Mouse (Mus musculus): Measurements from ENCODE around the gene Gm2056. TPM values are rescaled to one million over a fixed set of nuclear protein-coding genes. Genes with fewer than 3 reads are reported as not detected.
"Not testable (repeated sequence)": the region's sequence is repeated elsewhere in the genome, so short reads cannot be mapped to it uniquely, and the experiment has no call there.

The Gm2056 gene
- not detected in 2 replicates for polyA plus RNA-seq (2015; fragmentation: Nextera tagmentation; extraction: Ambion mirVana)

GRCm38 (mm10) chr12:88026704-88027103, at the start of gene Gm2056:
TSS of gene Gm2056 (plus strand) at chr12:88027004.
- ATAC-seq (ENCODE audit: low FRiP score, low read depth) = not testable (repeated sequence)
- WGBS = 95% methylated on average over 1 of the region's 1 CpGs

GRCm38 (mm10) chr12:87984000-87984399, 42.8 kb upstream of the Gm2056 start:
- not testable (repeated sequence) for ATAC-seq (ENCODE audit: low FRiP score, low read depth); H3K9ac ChIP-seq; H3K36me3 ChIP-seq; H3K9me3 ChIP-seq; H3K27ac ChIP-seq (replicated peaks); H3K27me3 ChIP-seq; H3K4me1 ChIP-seq (replicated peaks); H3K4me2 ChIP-seq; H3K4me3 ChIP-seq

More at GRCm38 (mm10) chr12:88026704-88027103, at the start of gene Gm2056:
- not testable (repeated sequence) for H3K27me3 ChIP-seq; H3K4me3 ChIP-seq; H3K9ac ChIP-seq; H3K4me2 ChIP-seq; H3K9me3 ChIP-seq; H3K36me3 ChIP-seq; H3K27ac ChIP-seq (replicated peaks); H3K4me1 ChIP-seq (replicated peaks)

GRCm38 (mm10) chr12:88004118-88004517, 22.7 kb upstream of the Gm2056 start:
- 82% methylated on average over 3 of the region's 3 CpGs for WGBS
- not testable (repeated sequence) for H3K4me3 ChIP-seq; ATAC-seq (ENCODE audit: low FRiP score, low read depth); H3K27ac ChIP-seq (replicated peaks); H3K4me1 ChIP-seq (replicated peaks); H3K4me2 ChIP-seq; H3K27me3 ChIP-seq; H3K36me3 ChIP-seq; H3K9ac ChIP-seq; H3K9me3 ChIP-seq

DNA sequence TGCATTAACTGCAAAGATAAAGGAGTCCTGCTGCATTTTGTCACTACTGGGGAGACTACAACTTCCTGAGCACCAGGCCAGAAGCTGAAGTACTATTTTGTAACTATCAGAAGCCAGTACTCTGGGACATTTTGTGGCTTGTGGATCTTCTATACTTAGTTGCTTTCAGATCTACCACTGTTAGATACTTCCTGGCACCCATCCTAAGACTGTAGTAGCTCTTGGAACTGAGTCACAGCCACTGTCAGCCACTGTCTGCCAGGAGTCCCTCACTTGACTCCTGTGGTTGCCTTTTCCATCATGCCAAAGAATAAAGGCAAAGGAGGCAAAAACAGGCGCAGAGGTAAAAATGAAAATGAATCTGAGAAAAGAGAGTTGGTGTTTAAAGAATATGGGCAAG, 15.3 kb upstream of the Gm2056 start, which contains the start of gene Gm2075:
Gene Gm2075 (plus strand): TSS at position 301 of the 400 bp plus-strand sequence.
- H3K4me2 ChIP-seq; H3K4me3 ChIP-seq; H3K27me3 ChIP-seq; ATAC-seq (ENCODE audit: low FRiP score, low read depth); H3K9me3 ChIP-seq; H3K27ac ChIP-seq (replicated peaks); H3K4me1 ChIP-seq (replicated peaks); H3K36me3 ChIP-seq; H3K9ac ChIP-seq: not testable (repeated sequence)
- WGBS = 100% methylated on average over 1 of the region's 1 CpGs

DNA sequence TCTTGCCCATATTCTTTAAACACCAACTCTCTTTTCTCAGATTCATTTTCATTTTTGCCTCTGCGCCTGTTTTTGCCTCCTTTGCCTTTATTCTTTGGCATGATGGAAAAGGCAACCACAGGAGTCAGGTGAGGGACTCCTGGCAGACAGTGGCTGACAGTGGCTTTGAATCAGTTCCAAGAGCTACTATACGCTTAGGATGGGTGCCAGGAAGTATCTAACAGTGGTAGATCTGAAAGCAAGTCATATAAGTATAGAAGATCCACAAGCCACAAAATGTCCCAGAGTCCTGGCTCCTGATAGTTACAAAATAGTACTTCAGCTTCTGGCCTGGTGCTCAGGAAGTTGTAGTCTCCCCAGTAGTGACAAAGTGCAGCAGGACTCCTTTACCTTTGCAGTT, 8.1 kb upstream of the Gm2056 start, which contains the start of gene Gm6803:
Gene Gm6803 (minus strand): TSS at position 101 of the 400 bp plus-strand sequence.
- not testable (repeated sequence) for H3K27me3 ChIP-seq; H3K4me3 ChIP-seq; H3K9me3 ChIP-seq; H3K36me3 ChIP-seq; H3K4me1 ChIP-seq (replicated peaks); ATAC-seq (ENCODE audit: low FRiP score, low read depth); H3K4me2 ChIP-seq; H3K27ac ChIP-seq (replicated peaks); H3K9ac ChIP-seq
- WGBS = 83% methylated on average over 2 of the region's 2 CpGs

DNA sequence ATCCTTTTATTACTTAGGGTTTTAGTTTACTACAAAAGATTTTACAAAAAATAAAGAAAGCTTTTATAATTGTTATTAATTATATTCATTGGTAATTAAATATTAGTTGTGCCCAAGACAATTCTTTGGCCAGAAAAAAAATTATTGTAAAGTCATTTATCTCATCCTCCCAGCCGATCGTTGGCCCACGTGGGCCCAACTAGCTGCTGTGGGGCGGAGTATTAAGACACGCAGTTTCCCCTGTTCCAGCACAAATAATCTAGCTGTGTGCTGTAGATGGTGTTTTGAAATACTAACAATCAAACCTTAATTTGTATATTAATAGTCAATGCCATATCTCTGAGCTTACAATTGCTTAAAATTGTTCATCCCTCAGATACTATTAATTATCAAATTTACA, 5.4 kb downstream of the Gm2056 start:
- H3K4me1 ChIP-seq (replicated peaks); ATAC-seq (ENCODE audit: low FRiP score, low read depth); H3K4me2 ChIP-seq; H3K4me3 ChIP-seq; H3K27me3 ChIP-seq; H3K27ac ChIP-seq (replicated peaks); H3K9ac ChIP-seq; H3K36me3 ChIP-seq; H3K9me3 ChIP-seq: not testable (repeated sequence)
- WGBS = 92% methylated on average over 5 of the region's 5 CpGs

DNA sequence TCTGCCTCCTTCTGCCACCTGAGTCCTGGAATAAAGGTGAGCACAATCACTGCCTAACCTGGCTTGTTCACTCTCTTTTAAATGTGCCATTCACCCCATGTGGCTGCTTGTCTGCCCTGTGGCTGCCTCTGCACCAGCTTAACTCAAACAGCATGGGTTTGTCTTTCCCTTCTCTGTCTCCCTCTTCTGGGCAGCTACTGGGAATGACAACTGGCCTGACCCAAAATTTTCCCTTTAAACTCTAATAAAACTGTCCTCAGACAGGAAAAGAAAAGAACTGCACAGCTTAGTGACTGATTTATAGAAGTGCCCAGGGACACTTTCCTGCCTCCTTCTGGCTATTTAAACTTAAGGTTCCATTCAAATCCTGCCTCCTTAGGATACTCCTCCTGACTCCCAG, 12.3 kb downstream of the Gm2056 start:
- ATAC-seq (ENCODE audit: low FRiP score, low read depth); H3K9ac ChIP-seq; H3K27ac ChIP-seq (replicated peaks); H3K4me1 ChIP-seq (replicated peaks); H3K4me3 ChIP-seq; H3K9me3 ChIP-seq; H3K4me2 ChIP-seq; H3K36me3 ChIP-seq; H3K27me3 ChIP-seq: not testable (repeated sequence)

DNA sequence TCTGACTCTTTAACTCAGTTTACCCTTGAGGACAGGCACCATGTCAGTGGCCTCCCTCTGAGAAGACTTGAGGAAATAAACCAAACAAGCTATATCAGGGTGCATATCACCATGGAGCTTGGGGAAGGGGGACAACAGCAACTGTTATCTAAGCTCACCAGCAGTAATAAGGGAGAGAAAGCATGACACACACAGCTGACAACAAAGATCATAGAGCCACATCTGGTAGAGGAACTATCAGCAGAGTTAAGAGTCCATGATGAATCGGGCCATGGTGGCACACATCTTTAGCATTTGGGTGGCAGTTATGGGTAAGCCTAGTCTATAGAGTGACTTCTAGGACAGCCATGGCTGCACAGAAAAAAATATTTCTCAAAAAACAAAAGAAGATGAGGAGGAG, 12.9 kb downstream of the Gm2056 start:
- not testable (repeated sequence) for H3K27ac ChIP-seq (replicated peaks); H3K9ac ChIP-seq; ATAC-seq (ENCODE audit: low FRiP score, low read depth); H3K4me2 ChIP-seq; H3K4me3 ChIP-seq; H3K4me1 ChIP-seq (replicated peaks); H3K9me3 ChIP-seq; H3K27me3 ChIP-seq; H3K36me3 ChIP-seq
- WGBS = 93% methylated on average over 1 of the region's 1 CpGs

- ATAC-seq (ENCODE audit: low FRiP score, low read depth); H3K36me3 ChIP-seq; H3K9me3 ChIP-seq; H3K4me3 ChIP-seq; H3K4me2 ChIP-seq; H3K4me1 ChIP-seq (replicated peaks); H3K27me3 ChIP-seq; H3K27ac ChIP-seq (replicated peaks); H3K9ac ChIP-seq: not testable (repeated sequence)
- 71% methylated on average over 1 of the region's 1 CpGs for WGBS
These were observed 18.4 kb downstream of the Gm2056 start for GRCm38 (mm10) chr12:88045226-88045625.

Other genes starting within 250 kb of the Gm2056 start
- gene Gm21936, start 231.5 kb upstream of the Gm2056 start, polyA plus RNA-seq (2015; fragmentation: Nextera tagmentation; extraction: Ambion mirVana) = not detected in 2 replicates
- not detected in 2 replicates for gene BB287469, start 210.4 kb upstream of the Gm2056 start, polyA plus RNA-seq (2015; fragmentation: Nextera tagmentation; extraction: Ambion mirVana)
- not detected in 2 replicates for gene Gm2001, start 184.7 kb upstream of the Gm2056 start, polyA plus RNA-seq (2015; fragmentation: Nextera tagmentation; extraction: Ambion mirVana)
- not detected in 2 replicates for gene Gm2016, start 152.9 kb upstream of the Gm2056 start, polyA plus RNA-seq (2015; fragmentation: Nextera tagmentation; extraction: Ambion mirVana)
- gene Gm2022, start 131.6 kb upstream of the Gm2056 start, polyA plus RNA-seq (2015; fragmentation: Nextera tagmentation; extraction: Ambion mirVana) = not detected in 2 replicates
- not detected in 2 replicates for gene Gm2035, start 107.1 kb upstream of the Gm2056 start, polyA plus RNA-seq (2015; fragmentation: Nextera tagmentation; extraction: Ambion mirVana)
- not detected in 2 replicates for gene Gm2042, start 72.9 kb upstream of the Gm2056 start, polyA plus RNA-seq (2015; fragmentation: Nextera tagmentation; extraction: Ambion mirVana)
- not detected in 2 replicates for gene Gm2075, start 15.2 kb upstream of the Gm2056 start, polyA plus RNA-seq (2015; fragmentation: Nextera tagmentation; extraction: Ambion mirVana)
- gene Gm6803, start 8.2 kb upstream of the Gm2056 start, polyA plus RNA-seq (2015; fragmentation: Nextera tagmentation; extraction: Ambion mirVana) = not detected in 2 replicates
- not detected in 2 replicates for gene Gm16368, start 56.7 kb downstream of the Gm2056 start, polyA plus RNA-seq (2015; fragmentation: Nextera tagmentation; extraction: Ambion mirVana)
- gene Gm10436, start 155.1 kb downstream of the Gm2056 start, polyA plus RNA-seq (2015; fragmentation: Nextera tagmentation; extraction: Ambion mirVana) = not detected in 2 replicates
- not detected in 2 replicates for gene Gm8332, start 223.1 kb downstream of the Gm2056 start, polyA plus RNA-seq (2015; fragmentation: Nextera tagmentation; extraction: Ambion mirVana)
- not detected in 2 replicates for gene Gm5662, start 247.5 kb downstream of the Gm2056 start, polyA plus RNA-seq (2015; fragmentation: Nextera tagmentation; extraction: Ambion mirVana)